Mouse (Mus musculus) cerebellum, adult 11-12 months (tissue): ENCODE data around the gene Plin4.
"Not testable (repeated sequence)": the region's sequence is repeated elsewhere in the genome, so short reads cannot be mapped to it uniquely, and the experiment has no call there.

Experiments
- DNase-seq: peaks from one replicate; pipeline ENCODE4 v3.0.0; 2022

Plin4 gene

GRCm38 (mm10) chr17:56100811-56101210 lies 8.8 kb downstream of the Plin4 start:
- no peak for DNase-seq

- no peak for DNase-seq
Measured at GRCm38 (mm10) chr17:56098711-56099572, 10.7 kb downstream of the Plin4 start.

GRCm38 (mm10) chr17:56098180-56098579 lies 11.4 kb downstream of the Plin4 start:
- no peak for DNase-seq

- no peak for DNase-seq
Measured at GRCm38 (mm10) chr17:56096883-56097282, 12.7 kb downstream of the Plin4 start.

- no peak for DNase-seq
Measured at GRCm38 (mm10) chr17:56092794-56093193, 16.8 kb downstream of the Plin4 start.

DNA sequence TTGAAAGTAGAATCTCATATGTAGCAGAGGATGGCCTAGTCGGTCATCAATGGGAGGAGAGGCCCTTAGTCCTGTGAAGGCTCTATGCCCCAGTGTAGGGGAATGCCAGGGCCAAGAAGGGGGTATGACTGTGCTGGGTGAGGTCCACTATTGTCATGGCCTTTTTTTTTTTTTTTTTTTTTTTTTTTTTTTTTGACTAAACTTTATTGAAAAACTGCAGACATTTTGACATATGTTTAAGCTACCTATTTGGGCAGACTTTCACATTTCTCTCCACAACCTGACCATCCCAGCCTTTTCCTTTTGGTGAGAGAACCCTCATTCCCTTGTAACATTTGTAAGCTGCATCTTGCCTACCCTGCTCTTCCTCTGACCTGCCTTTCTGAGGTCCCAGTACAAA lies 17.3 kb downstream of the Plin4 start:
- no peak for DNase-seq

DNA sequence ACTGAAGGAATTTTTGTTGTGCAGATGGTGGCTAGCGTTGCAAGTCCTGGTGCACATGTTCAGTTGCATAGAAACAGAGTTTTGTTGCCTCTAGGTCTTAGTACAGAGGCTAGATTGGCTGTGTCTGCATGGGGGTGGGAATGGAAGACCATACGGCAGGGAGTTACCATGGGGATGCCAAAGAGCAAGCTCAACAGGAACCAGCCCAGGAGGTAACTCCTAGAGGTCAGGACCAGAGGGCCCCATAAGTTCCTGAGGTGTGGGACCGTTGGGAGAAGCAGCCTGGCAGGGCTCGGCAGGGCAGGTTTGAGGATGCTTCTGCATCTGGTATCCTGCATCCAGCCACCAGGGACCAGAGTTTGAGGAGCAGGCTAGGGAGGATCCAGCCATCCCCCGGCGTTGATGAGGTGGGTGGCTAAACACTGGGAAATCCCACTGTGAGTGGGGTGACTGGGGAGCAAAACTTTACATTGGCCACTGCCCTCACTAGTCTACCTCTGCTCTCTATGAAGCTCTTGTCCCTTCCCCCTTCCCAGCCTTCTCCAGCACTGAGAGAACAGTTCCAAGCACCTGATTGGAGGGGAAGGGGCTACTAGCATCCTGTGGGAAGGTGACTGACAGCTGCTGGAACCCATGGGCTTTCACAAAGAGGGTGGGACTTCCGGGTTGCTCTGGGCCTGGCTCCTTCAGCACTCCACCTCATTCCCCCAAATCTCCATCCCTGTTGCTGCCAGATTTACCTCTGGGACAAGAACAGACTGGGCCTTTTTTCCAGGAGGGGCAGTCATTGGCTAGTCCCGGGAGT lies 28.6 kb downstream of the Plin4 start:
- peak; percentile 56 for DNase-seq

GRCm38 (mm10) chr17:56079921-56080320 lies 29.7 kb downstream of the Plin4 start:
- peak; percentile 69 for DNase-seq

GRCm38 (mm10) chr17:56078880-56079795 lies 30.5 kb downstream of the Plin4 start, which contains the start of gene Hdgfl2:
Hdgfl2 (plus strand) TSS chr17:56079634.
- peak; percentile 100 for DNase-seq

DNA sequence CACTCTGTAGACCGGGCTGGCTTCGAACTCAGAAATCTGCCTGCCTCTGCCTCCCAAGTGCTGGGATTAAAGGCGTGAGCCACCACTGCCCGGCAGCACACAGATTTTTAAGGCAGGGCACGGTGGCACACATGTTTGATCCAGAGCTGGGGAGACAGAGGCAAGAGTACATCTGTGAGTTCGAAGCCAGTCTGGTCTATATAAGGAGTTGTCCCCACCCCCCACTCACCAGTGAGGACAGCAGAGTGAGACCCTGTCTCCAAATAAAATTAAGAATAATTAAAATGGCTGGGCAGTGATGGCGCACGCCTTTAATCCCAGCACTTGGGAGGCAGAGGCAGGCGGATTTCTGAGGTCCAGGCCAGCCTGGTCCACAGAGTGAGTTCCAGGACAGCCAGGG lies 31.2 kb downstream of the Plin4 start:
- DNase-seq, result peak; percentile 75

- no peak for DNase-seq
Measured at GRCm38 (mm10) chr17:56077523-56077922, 32.1 kb downstream of the Plin4 start.

DNA sequence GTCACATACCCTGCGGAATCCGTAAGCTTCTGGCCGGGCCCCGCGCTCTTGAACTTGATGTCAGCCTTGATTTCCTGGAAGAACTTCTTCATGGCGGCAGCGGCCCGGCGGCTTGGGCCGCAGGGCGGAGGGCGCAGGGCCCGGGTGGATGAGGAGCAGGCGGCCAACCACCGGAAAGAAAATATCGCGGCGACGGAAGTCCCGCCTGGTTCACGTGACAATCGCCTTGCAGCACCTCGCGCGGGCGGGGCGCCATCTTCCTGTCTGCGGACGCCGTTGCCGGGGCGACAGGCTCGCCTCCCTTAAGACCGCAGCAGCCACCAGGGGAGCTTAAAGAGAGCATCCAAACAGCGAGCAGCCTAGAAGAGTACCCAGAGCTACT lies 34.8 kb downstream of the Plin4 start, which contains the start of gene Ubxn6:
Gene Ubxn6, minus strand, starts transcription at position 202 of the 382 bp plus-strand sequence.
- DNase-seq, result peak; percentile 95

GRCm38 (mm10) chr17:56074097-56074826 lies 35.3 kb downstream of the Plin4 start:
- peak; percentile 78 for DNase-seq

DNA sequence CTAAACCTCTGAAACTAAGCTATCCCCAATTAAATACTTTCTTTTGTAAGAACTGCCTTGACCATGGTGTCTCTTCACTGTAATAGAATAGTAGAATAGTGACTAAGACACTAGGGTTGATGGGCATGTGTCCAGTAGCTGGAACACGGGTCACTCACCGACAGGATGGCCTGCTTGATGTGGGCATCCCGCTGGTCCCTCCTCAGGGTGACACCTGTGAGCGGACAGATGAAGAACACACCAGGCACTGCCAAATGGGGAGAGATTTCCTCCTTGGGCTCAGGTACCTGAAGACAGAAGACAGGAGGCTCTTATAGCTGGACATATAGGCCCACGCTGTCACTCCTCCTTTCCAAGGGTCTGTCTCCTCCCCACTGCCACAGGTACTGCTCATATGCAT lies 37.4 kb downstream of the Plin4 start:
- DNase-seq, result no peak

- DNase-seq, result no peak
Measured at GRCm38 (mm10) chr17:56071126-56071525, 38.5 kb downstream of the Plin4 start.

DNA sequence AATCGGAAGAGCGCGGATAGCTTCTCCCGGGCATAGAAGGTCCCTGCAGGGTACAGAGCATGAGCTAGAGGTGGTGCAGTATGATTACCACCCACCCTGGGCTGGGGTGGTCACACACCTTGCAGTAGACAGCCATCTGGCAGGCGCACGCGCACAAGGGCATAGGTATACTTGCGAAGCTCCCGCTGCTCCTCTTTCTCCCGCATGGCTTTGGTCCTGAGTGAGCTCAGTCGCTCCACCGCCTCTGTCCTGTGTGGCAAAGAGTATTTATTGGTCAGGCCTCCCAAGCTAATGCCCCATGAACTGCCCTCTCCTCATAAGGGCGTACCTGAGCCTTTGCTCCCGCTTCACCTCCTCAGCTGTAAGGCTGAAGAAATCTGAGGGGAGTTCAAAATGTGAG lies 40.5 kb downstream of the Plin4 start:
- peak; percentile 19 for DNase-seq

DNA sequence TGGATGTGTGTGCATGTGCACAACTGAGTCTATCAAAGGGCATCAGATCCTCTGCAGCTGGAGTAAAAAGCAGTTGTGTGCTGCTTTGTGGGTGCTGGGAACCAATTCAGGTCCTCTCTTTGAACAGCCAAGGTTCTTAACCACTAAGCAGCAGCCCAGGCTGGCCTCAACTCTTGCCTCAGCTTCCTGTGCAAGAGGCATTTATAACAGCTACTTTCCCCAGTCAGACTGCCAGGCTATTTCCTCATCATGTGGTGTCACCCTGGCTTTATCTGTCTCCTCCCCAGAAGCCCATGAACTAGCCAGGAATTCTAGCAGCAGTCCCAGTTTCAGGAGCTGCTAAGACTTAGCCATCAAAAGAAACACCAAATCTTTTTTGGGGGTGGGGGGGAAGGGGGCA lies 43.2 kb downstream of the Plin4 start:
- DNase-seq, result no peak

DNA sequence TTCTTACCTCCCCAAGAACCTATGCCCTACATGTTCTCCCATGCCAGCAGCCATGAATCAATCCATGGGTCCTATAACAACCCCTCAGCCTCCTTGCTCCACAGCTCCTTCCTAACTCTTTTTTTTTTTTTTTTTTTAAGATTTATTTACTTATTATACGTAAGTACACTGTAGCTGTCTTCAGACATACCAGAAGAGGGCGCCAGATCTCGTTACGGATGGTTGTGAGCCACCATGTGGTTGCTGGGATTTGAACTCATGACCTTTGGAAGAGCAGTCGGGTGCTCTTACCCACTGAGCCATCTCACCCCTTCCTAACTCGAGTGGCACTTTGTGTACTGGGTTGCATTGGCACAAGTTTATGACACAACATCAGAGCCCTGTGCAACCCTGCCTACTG lies 43.9 kb downstream of the Plin4 start:
- DNase-seq, result not testable (repeated sequence)

- DNase-seq, result no peak
Measured at GRCm38 (mm10) chr17:56062081-56062480, 47.5 kb downstream of the Plin4 start.

GRCm38 (mm10) chr17:56057381-56058120 lies 52.1 kb downstream of the Plin4 start:
- peak; percentile 74 for DNase-seq
